ENCODE assay signal across 7 mouse cellular contexts in genomic region chr1:36691271-36692155, GRCm38 (mm10). TPM values are rescaled to one million over a fixed set of nuclear protein-coding genes. Genes with fewer than 3 reads are reported as not detected.
A peak's percentile ranks its signal among the peaks of the same experiment; 100 is the strongest.
DNase-seq lines count a peak whose midpoint lies in the region; ATAC-seq lines count a peak whose summit lies in the region.

TSS of gene Cox5b (plus strand) at chr1:36691449.

- H3K27ac ChIP-seq in embryonic facial prominence, embryonic 11.5 days (replicated peaks; ENCODE audit: low read depth, low read length), result no peak within 1 kb of the TSS
- H3K27ac ChIP-seq in limb, embryonic 10.5 days, result peak within 1 kb of the TSS; percentile 85
- peak within 1 kb of the TSS; percentile 27; the same call in 1 of the 2 replicates for H3K27ac ChIP-seq in midbrain, embryonic 13.5 days

- WGBS in embryonic facial prominence, embryonic 11.5 days, result under 1% methylated on average over 68 of the region's 68 CpGs
- WGBS in limb, embryonic 10.5 days, result 1% methylated on average over 68 of the region's 68 CpGs
- under 1% methylated on average over 68 of the region's 68 CpGs for WGBS in midbrain, embryonic 13.5 days

- H3K9me3 ChIP-seq in embryonic facial prominence, embryonic 11.5 days (replicated peaks; ENCODE audit: control insufficient read depth, low read length), result no peaks in the 10 kb centered on the region
- H3K9me3 ChIP-seq in limb, embryonic 10.5 days (replicated peaks), result no peaks in the 10 kb centered on the region
- H3K9me3 ChIP-seq in midbrain, embryonic 13.5 days, result no peaks in the 10 kb centered on the region

- peak; percentile 91 for ATAC-seq in embryonic facial prominence, embryonic 11.5 days (replicated peaks; ENCODE audit: insufficient number of reproducible peaks, low FRiP score, low TSS enrichment, low read depth)
- peak; percentile 98 for ATAC-seq in granulocyte monocyte progenitor cell, adult 5-6 weeks (replicated peaks; ENCODE audit: poor library complexity, severe bottlenecking)
- peak; percentile 97 for ATAC-seq in midbrain, embryonic 13.5 days

- peak; percentile 99 for DNase-seq in adrenal gland, postnatal 14 days
- DNase-seq in embryonic facial prominence, embryonic 11.5 days (ENCODE audit: low spot score), result peak; percentile 100
- DNase-seq in kidney, adult 11 months, result peak; percentile 97
- DNase-seq in limb, embryonic 10.5 days (ENCODE audit: low spot score), result peak; percentile 100
- DNase-seq in spleen, adult 12 weeks (ENCODE audit: low spot score), result peak; percentile 97

- H3K4me1 ChIP-seq in embryonic facial prominence, embryonic 11.5 days (ENCODE audit: control insufficient read depth, insufficient read depth, low read length), result no peaks in the 10 kb centered on the region; the same call in 1 of the 2 replicates
- H3K4me1 ChIP-seq in limb, embryonic 10.5 days, result peaks cover 15% of the 10 kb centered on the region
- peaks cover 13% of the 10 kb centered on the region for H3K4me1 ChIP-seq in midbrain, embryonic 13.5 days (replicated peaks)

- H3K4me3 ChIP-seq in embryonic facial prominence, embryonic 11.5 days (ENCODE audit: low read depth, low read length), result peak within 1 kb of the TSS; percentile 85
- peak within 1 kb of the TSS; percentile 94 for H3K4me3 ChIP-seq in limb, embryonic 10.5 days
- H3K4me3 ChIP-seq in midbrain, embryonic 13.5 days (replicated peaks), result peak within 1 kb of the TSS; percentile 85

- peak within 1 kb of the TSS; percentile 74 for H3K4me2 ChIP-seq in embryonic facial prominence, embryonic 11.5 days (ENCODE audit: low read depth, low read length)
- peak within 1 kb of the TSS; percentile 82 for H3K4me2 ChIP-seq in midbrain, embryonic 13.5 days (replicated peaks)

- no peaks in the 10 kb centered on the region for H3K36me3 ChIP-seq in embryonic facial prominence, embryonic 11.5 days (replicated peaks; ENCODE audit: control insufficient read depth, insufficient read depth, low read depth, low read length)
- H3K36me3 ChIP-seq in limb, embryonic 10.5 days, result peaks cover 26% of the 10 kb centered on the region
- peaks cover 24% of the 10 kb centered on the region for H3K36me3 ChIP-seq in midbrain, embryonic 13.5 days

- H3K9ac ChIP-seq in embryonic facial prominence, embryonic 11.5 days (replicated peaks; ENCODE audit: low read length), result peak within 1 kb of the TSS; percentile 82
- peak within 1 kb of the TSS; percentile 86 for H3K9ac ChIP-seq in midbrain, embryonic 13.5 days (replicated peaks)

- H3K27me3 ChIP-seq in embryonic facial prominence, embryonic 11.5 days (ENCODE audit: control insufficient read depth, insufficient read depth, low read length), result no peaks in the 10 kb centered on the region
- H3K27me3 ChIP-seq in limb, embryonic 10.5 days (ENCODE audit: low read depth, poor library complexity, severe bottlenecking), result no peaks in the 10 kb centered on the region
- no peaks in the 10 kb centered on the region for H3K27me3 ChIP-seq in midbrain, embryonic 13.5 days

RNA-seq across cellular contexts. Expression of gene Cox5b, which starts in this region (rescaled TPM):
- total RNA-seq in adrenal gland, postnatal 14 days (2021), result 1,730 and 1,808 TPM in 2 replicates
- 460 and 476 TPM in 2 replicates for polyA plus RNA-seq in embryonic facial prominence, embryonic 11.5 days (2014; fragmentation: Nextera tagmentation; extraction: Ambion mirVana)
- 609 and 614 TPM in 2 replicates for total RNA-seq in granulocyte monocyte progenitor cell, adult 5-6 weeks (2014; fragmentation: Nextera tagmentation)
- total RNA-seq in granulocyte monocyte progenitor cell, adult 5-6 weeks (2017), result 494 and 585 TPM in 2 replicates
- polyA plus RNA-seq in limb, embryonic 10.5 days (2016; fragmentation: Nextera tagmentation; extraction: Ambion mirVana), result 535 and 559 TPM in 2 replicates
- polyA plus RNA-seq in midbrain, embryonic 13.5 days (2015; fragmentation: Nextera tagmentation; extraction: Ambion mirVana), result 576 and 579 TPM in 2 replicates
